Mouse (Mus musculus) kidney, adult 2 months (tissue): ENCODE data around the gene Sept9. TPM values are rescaled to one million over a fixed set of nuclear protein-coding genes. Genes with fewer than 3 reads are reported as not detected.

Source experiments
- DNase-seq: peaks from one replicate; pipeline ENCODE4 v3.0.0; 2021
- H3K27ac ChIP-seq: fragments of 200-500 bp; 2 replicates; pipeline ENCODE4 v1.5.1; 2012; ENCODE audit warnings: low read depth, low read length, control low read depth, inconsistent platforms; ENCODE audit not compliant: insufficient read depth
- H3K27me3 ChIP-seq: fragments of 200-500 bp; replicated peaks from 2 replicates; pipeline ENCODE4 v1.6.1; 2012; ENCODE audit warnings: mild to moderate bottlenecking, moderate library complexity, low read length, inconsistent platforms; ENCODE audit not compliant: control insufficient read depth, insufficient read depth
- H3K36me3 ChIP-seq: fragments of 200-500 bp; 2 replicates; pipeline ENCODE4 v1.6.1; 2012; ENCODE audit warnings: mild to moderate bottlenecking, moderate library complexity, low read length, inconsistent platforms; ENCODE audit not compliant: control insufficient read depth, insufficient read depth
- H3K4me1 ChIP-seq: fragments of 200-500 bp; 2 replicates; pipeline ENCODE4 v1.6.1; 2011; ENCODE audit warnings: low read length; ENCODE audit not compliant: control insufficient read depth, insufficient read depth
- H3K4me3 ChIP-seq: fragments of 200-500 bp; 2 replicates; pipeline ENCODE4 v1.5.1; 2011; ENCODE audit warnings: mild to moderate bottlenecking, low read depth, low read length, control low read depth; ENCODE audit not compliant: insufficient read depth
- CTCF ChIP-seq: fragments of 200-500 bp; conservative IDR thresholded peaks from 2 replicates; pipeline ENCODE4 v1.5.1; 2011; ENCODE audit warnings: low read depth, mild to moderate bottlenecking, control low read depth, low read length, moderate library complexity, mixed read lengths; ENCODE audit not compliant: insufficient read depth, insufficient read length
- POLR2A ChIP-seq: fragments of 200-500 bp; IDR thresholded peaks from one replicate; pipeline ENCODE4 v1.6.1; 2011; ENCODE audit warnings: low read depth, low read length, control low read depth
- WGBS: fragments of 180-500 bp; shearing (Covaris S2); methylation state at CpG from one replicate; pipeline ENCODE4 v1.1.7; 2018; 5-methylcytosine and 5-hydroxymethylcytosine counted together
- polyA plus RNA-seq: library from polyadenylated mRNA; depleted of rRNA; stranded (reverse); fragments of >200 nt; gene quantifications from 2 replicates; pipeline ENCODE4 v1.2.3, GENCODE M21; 2012; rRNA removed

Gene Sept9
- polyA plus RNA-seq, 1 experiment, result 25.9 TPM

GRCm38 (mm10) chr11:117410059-117410458, 210.6 kb downstream of the Sept9 start:
- H3K4me1 ChIP-seq, result peaks cover 5% of the 10 kb centered on the region; the same call in 1 of the 2 replicates
- TF ChIP-seq POLR2A (no peak), CTCF (no peak)
- no peaks in the 10 kb centered on the region for H3K27me3 ChIP-seq
- WGBS, result 27% methylated on average over 6 of the region's 6 CpGs
- no peaks in the 10 kb centered on the region for H3K36me3 ChIP-seq
- DNase-seq, result no peak
- H3K27ac ChIP-seq, result no peak overlapping the region
- no peak overlapping the region for H3K4me3 ChIP-seq

- Histone ChIP-seq H3K36me3 (no peaks in the 10 kb centered on the region), H3K27me3 (no peaks in the 10 kb centered on the region), H3K4me1 (peaks cover 5% of the 10 kb centered on the region; the same call in 1 of the 2 replicates), H3K27ac (no peak overlapping the region), H3K4me3 (no peak overlapping the region)
- WGBS, result 83% methylated on average over 4 of the region's 4 CpGs
- no peak for DNase-seq
- TF ChIP-seq CTCF, result no peak
- TF ChIP-seq POLR2A, result no peak
These were observed 212.2 kb downstream of the Sept9 start for GRCm38 (mm10) chr11:117411663-117412062.

Other genes with a start within 250 kb of the Sept9 start
- gene Sec14l1, start 84.5 kb upstream of the Sept9 start, polyA plus RNA-seq, result 49.1 and 52.2 TPM in 2 replicates